ENCODE assay signal across 27 mouse cellular contexts in the genomic region with DNA sequence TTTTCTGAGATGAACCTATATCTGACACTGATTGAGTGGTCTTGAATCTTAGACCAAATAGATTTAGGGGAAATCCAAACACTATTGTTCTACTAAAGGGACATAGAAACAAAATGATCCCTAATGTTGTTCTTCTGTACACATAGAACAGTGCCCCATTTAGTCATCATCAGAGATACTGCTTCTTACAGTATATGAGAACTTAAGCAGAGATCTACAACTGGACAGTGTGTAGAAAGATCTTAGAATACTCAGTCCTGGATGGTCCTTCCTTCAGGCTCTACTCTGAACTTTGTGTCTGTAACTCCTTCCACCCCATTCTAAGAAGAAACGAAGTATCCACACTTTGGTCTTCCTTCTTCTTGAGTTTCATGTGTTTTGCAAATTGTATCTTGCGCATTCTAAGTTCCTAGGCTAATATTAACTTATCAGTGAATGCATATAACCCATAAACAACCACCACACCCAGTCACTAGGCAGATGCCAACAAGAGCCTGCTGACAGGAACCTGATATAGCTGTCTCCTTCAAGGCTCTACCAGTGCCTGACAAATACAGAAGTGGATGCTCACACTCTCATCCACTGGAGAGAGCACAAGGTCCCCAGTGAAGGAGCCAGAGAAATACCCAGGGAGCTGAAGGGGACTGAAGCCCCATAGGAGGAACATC. TPM values are rescaled to one million over a fixed set of nuclear protein-coding genes. Genes with fewer than 3 reads are reported as not detected.
"Had no signal": no experiment of that assay in that cellular context is flagged by ENCODE, and none has a peak within 500 bp of the region (broad histone marks: within the 10 kb centered on the region; RNA-seq: fewer than 3 reads in every experiment).

No protein-coding gene starts in this region.

- DNase-seq: kidney, adult 11 months; kidney, adult 8-10 months; kidney, postnatal 14 days; kidney, postnatal 4 days; lung, adult 18-20 months; lung, postnatal 10 days; lung, postnatal 36 days; retina, postnatal 1 day; spleen, adult 18-20 months; thymus, adult 18-20 months; thymus, postnatal 36 days had no signal

- H3K9ac ChIP-seq: lung, embryonic 15.5 days; midbrain, embryonic 13.5 days; neural tube, embryonic 13.5 days had no signal

- ATAC-seq: midbrain, embryonic 13.5 days; midbrain, embryonic 16.5 days had no signal

- H3K27me3 ChIP-seq: lung, embryonic 15.5 days; midbrain, embryonic 13.5 days; neural tube, embryonic 13.5 days had no signal

- H3K4me3 ChIP-seq: lung, embryonic 15.5 days; midbrain, embryonic 10.5 days; midbrain, embryonic 13.5 days; myocyte; neural tube, embryonic 13.5 days had no signal

- H3K36me3 ChIP-seq: lung, embryonic 15.5 days; midbrain, embryonic 10.5 days; midbrain, embryonic 13.5 days; neural tube, embryonic 13.5 days had no signal

- H3K4me2 ChIP-seq: lung, embryonic 15.5 days; midbrain, embryonic 13.5 days; neural tube, embryonic 13.5 days had no signal

- H3K9me3 ChIP-seq: lung, embryonic 15.5 days; midbrain, embryonic 10.5 days; midbrain, embryonic 13.5 days; neural tube, embryonic 13.5 days had no signal

- H3K27ac ChIP-seq: lung, embryonic 15.5 days; midbrain, embryonic 10.5 days; midbrain, embryonic 13.5 days; neural tube, embryonic 13.5 days had no signal

- H3K4me1 ChIP-seq: lung, embryonic 15.5 days; midbrain, embryonic 10.5 days; midbrain, embryonic 13.5 days; neural tube, embryonic 13.5 days had no signal

RNA-seq across cellular contexts. Expression of a gene that starts 6.7 kb away (rescaled TPM):
- total RNA-seq: layer of hippocampus, adult 18-20 months; layer of hippocampus, postnatal 14 days; left cerebral cortex, postnatal 36 days had no signal
- polyA plus RNA-seq: intestine, embryonic 14.5 days; kidney, embryonic 16.5 days; limb, embryonic 11.5 days; midbrain, embryonic 10.5 days; midbrain, embryonic 13.5 days; midbrain, embryonic 16.5 days; myocyte; neural tube, embryonic 13.5 days had no signal

RNA-seq across cellular contexts. Expression of a gene that starts 36.9 kb away (rescaled TPM):
- total RNA-seq: layer of hippocampus, adult 18-20 months; layer of hippocampus, postnatal 14 days; left cerebral cortex, postnatal 10 days; left cerebral cortex, postnatal 36 days; monocyte, adult 5-6 weeks had no signal
- polyA plus RNA-seq: intestine, embryonic 14.5 days; kidney, embryonic 16.5 days; limb, embryonic 11.5 days; lung, embryonic 15.5 days; midbrain, embryonic 10.5 days; midbrain, embryonic 13.5 days; midbrain, embryonic 16.5 days; myocyte; neural tube, embryonic 13.5 days; stomach, embryonic 16.5 days; testis, adult 2 months had no signal

RNA-seq across cellular contexts. Expression of a gene that starts 46.6 kb away (rescaled TPM):
- polyA plus RNA-seq: myocyte had no signal
